Mouse (Mus musculus) small intestine, adult 2 months (tissue): ENCODE results near the gene Tac4.

Experiments used
- CTCF ChIP-seq: fragments of 200-500 bp; IDR thresholded peaks from 2 replicates; pipeline ENCODE4 v1.5.1; 2012; ENCODE audit warnings: low read depth, mild to moderate bottlenecking, control low read depth, inconsistent platforms, low read length, moderate library complexity, mixed read lengths; ENCODE audit not compliant: insufficient replicate concordance, insufficient read length; ENCODE audit errors: extremely low read depth
- POLR2A ChIP-seq: fragments of 200-500 bp; IDR thresholded peaks from 2 replicates; pipeline ENCODE4 v1.6.1; 2012; ENCODE audit warnings: low read depth, mild to moderate bottlenecking, control low read depth, inconsistent platforms, low read length, moderate library complexity

DNA sequence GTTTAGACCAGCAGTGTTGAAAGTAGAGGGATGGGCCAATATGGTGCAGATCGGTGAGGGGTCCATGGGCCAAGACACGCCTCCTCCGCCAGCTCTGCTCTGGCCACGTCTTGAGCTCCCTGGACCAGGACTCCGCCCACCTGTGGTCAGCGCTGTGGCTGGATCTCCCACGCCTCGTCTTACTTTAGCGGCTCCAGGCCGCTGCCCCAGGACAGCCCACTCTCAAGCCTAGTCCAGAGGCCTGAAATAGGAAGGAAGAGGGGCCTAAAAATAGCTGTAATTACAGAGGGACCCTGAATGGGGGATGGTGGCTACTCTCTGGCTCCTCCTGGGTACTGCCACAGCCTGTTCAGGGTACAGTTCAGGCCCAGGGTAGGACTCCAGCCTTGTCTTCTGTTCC lies 11.2 kb upstream of the Tac4 start:
- no peak for TF ChIP-seq CTCF
- TF ChIP-seq POLR2A: no peak
